Mouse (Mus musculus) hindbrain, embryonic 10.5 days (tissue): ENCODE measurements around the gene Ralgapa2. TPM values are rescaled to one million over a fixed set of nuclear protein-coding genes. Genes with fewer than 3 reads are reported as not detected.

Experiments
- DNase-seq: peaks from one replicate; pipeline ENCODE4 v3.0.0-alpha.2; 2017; ENCODE audit warnings: low spot score
- H3K27ac ChIP-seq: fragments of 300-500 bp; sonication (generic); 2 replicates; pipeline ENCODE4 v1.5.1; 2016; ENCODE audit warnings: mild to moderate bottlenecking, moderate library complexity
- H3K27me3 ChIP-seq: fragments of 300-500 bp; sonication (generic); 2 replicates; pipeline ENCODE4 v1.6.1; 2016; ENCODE audit warnings: mild to moderate bottlenecking; ENCODE audit not compliant: poor library complexity, insufficient read depth, severe bottlenecking
- H3K36me3 ChIP-seq: fragments of 300-500 bp; sonication (generic); 2 replicates; pipeline ENCODE4 v1.6.1; 2016; ENCODE audit warnings: mild to moderate bottlenecking, moderate library complexity
- H3K4me1 ChIP-seq: fragments of 300-500 bp; sonication (generic); replicated peaks from 2 replicates; pipeline ENCODE4 v1.6.1; 2016; ENCODE audit warnings: mild to moderate bottlenecking
- H3K4me3 ChIP-seq: fragments of 300-500 bp; sonication (generic); 2 replicates; pipeline ENCODE4 v1.5.1; 2016; ENCODE audit warnings: mild to moderate bottlenecking, moderate library complexity
- H3K9me3 ChIP-seq: fragments of 300-500 bp; sonication (generic); 2 replicates; pipeline ENCODE4 v1.6.1; 2016; ENCODE audit warnings: mild to moderate bottlenecking, moderate library complexity
- WGBS: fragments of 180-500 bp; shearing (Covaris S2); methylation state at CpG from one replicate; pipeline ENCODE4 v1.1.7; 2016; 5-methylcytosine and 5-hydroxymethylcytosine counted together
- polyA plus RNA-seq: library from polyadenylated mRNA; unstranded; fragments of >200 nt; fragmentation: Nextera tagmentation; extraction: Ambion mirVana; gene quantifications from 2 replicates; pipeline ENCODE4 v1.2.1, GENCODE M21; 2016

The Ralgapa2 gene
- polyA plus RNA-seq, 1 experiment from 2014 or later, result 11.6 TPM

GRCm38 (mm10) chr2:146307060-146307459 is 205.1 kb downstream of the Ralgapa2 start:
- H3K9me3 ChIP-seq, result no peaks in the 10 kb centered on the region
- H3K4me3 ChIP-seq, result no peak overlapping the region
- peak overlapping the region; percentile 64; the same call in 1 of the 2 replicates for H3K27ac ChIP-seq
- H3K36me3 ChIP-seq, result no peaks in the 10 kb centered on the region
- 60% methylated on average over 3 of the region's 3 CpGs for WGBS
- no peaks in the 10 kb centered on the region for H3K27me3 ChIP-seq
- H3K4me1 ChIP-seq, result peaks cover 37% of the 10 kb centered on the region
- no peak for DNase-seq

GRCm38 (mm10) chr2:146302094-146302699 is 209.9 kb downstream of the Ralgapa2 start:
- WGBS, result 15% methylated on average over 9 of the region's 9 CpGs
- Histone ChIP-seq H3K4me1 (peaks cover 56% of the 10 kb centered on the region), H3K27ac (peak overlapping the region; percentile 84)

GRCm38 (mm10) chr2:146300500-146301020 is 211.6 kb downstream of the Ralgapa2 start:
- Histone ChIP-seq H3K27ac (peak overlapping the region; percentile 84), H3K9me3 (no peaks in the 10 kb centered on the region), H3K4me1 (peaks cover 54% of the 10 kb centered on the region), H3K36me3 (no peaks in the 10 kb centered on the region), H3K27me3 (no peaks in the 10 kb centered on the region), H3K4me3 (no peak overlapping the region)
- no peak for DNase-seq
- 30% methylated on average over 1 of the region's 1 CpGs for WGBS

More at GRCm38 (mm10) chr2:146302094-146302699, 209.9 kb downstream of the Ralgapa2 start:
- H3K4me3 ChIP-seq, result peak overlapping the region; percentile 4; the same call in 1 of the 2 replicates
- no peaks in the 10 kb centered on the region for H3K27me3 ChIP-seq
- H3K9me3 ChIP-seq, result no peaks in the 10 kb centered on the region
- DNase-seq, result peak; percentile 73
- no peaks in the 10 kb centered on the region for H3K36me3 ChIP-seq

GRCm38 (mm10) chr2:146299841-146300460 is 212.2 kb downstream of the Ralgapa2 start:
- Histone ChIP-seq H3K27ac (peak overlapping the region; percentile 84), H3K36me3 (no peaks in the 10 kb centered on the region), H3K27me3 (no peaks in the 10 kb centered on the region), H3K4me3 (no peak overlapping the region), H3K4me1 (peaks cover 54% of the 10 kb centered on the region), H3K9me3 (no peaks in the 10 kb centered on the region)
- peak; percentile 43 for DNase-seq
- 31% methylated on average over 3 of the region's 3 CpGs for WGBS

GRCm38 (mm10) chr2:146293538-146293937 is 218.6 kb downstream of the Ralgapa2 start:
- Histone ChIP-seq H3K27ac (peak overlapping the region; percentile 40; the same call in 1 of the 2 replicates), H3K36me3 (no peaks in the 10 kb centered on the region), H3K27me3 (0 out of 2 replicates have a peak, but pooled peaks cover 4% of the 10 kb centered on the region), H3K4me1 (peaks cover 29% of the 10 kb centered on the region), H3K9me3 (no peaks in the 10 kb centered on the region), H3K4me3 (no peak overlapping the region)
- no peak for DNase-seq
- 79% methylated on average over 9 of the region's 9 CpGs for WGBS

GRCm38 (mm10) chr2:146290871-146291637 is 221.1 kb downstream of the Ralgapa2 start:
- peaks cover 29% of the 10 kb centered on the region for H3K4me1 ChIP-seq
- no peaks in the 10 kb centered on the region for H3K36me3 ChIP-seq
- H3K9me3 ChIP-seq, result no peaks in the 10 kb centered on the region
- H3K27ac ChIP-seq, result peak overlapping the region; percentile 84
- DNase-seq, result peak; percentile 82
- 24% methylated on average over 14 of the region's 14 CpGs for WGBS
- no peak overlapping the region for H3K4me3 ChIP-seq
- H3K27me3 ChIP-seq, result 0 out of 2 replicates have a peak, but pooled peaks cover 7% of the 10 kb centered on the region

GRCm38 (mm10) chr2:146290366-146290765 is 221.8 kb downstream of the Ralgapa2 start:
- H3K9me3 ChIP-seq, result no peaks in the 10 kb centered on the region
- H3K27ac ChIP-seq, result peak overlapping the region; percentile 84
- DNase-seq, result no peak
- H3K4me3 ChIP-seq, result no peak overlapping the region
- H3K27me3 ChIP-seq, result 0 out of 2 replicates have a peak, but pooled peaks cover 8% of the 10 kb centered on the region
- H3K36me3 ChIP-seq, result no peaks in the 10 kb centered on the region
- peaks cover 29% of the 10 kb centered on the region for H3K4me1 ChIP-seq
- 79% methylated on average over 6 of the region's 6 CpGs for WGBS

- Histone ChIP-seq H3K36me3 (no peaks in the 10 kb centered on the region), H3K9me3 (no peaks in the 10 kb centered on the region)
Observed at GRCm38 (mm10) chr2:146289394-146289793, 222.8 kb downstream of the Ralgapa2 start.

GRCm38 (mm10) chr2:146288326-146288725 is 223.8 kb downstream of the Ralgapa2 start:
- Histone ChIP-seq H3K27me3 (0 out of 2 replicates have a peak, but pooled peaks cover 8% of the 10 kb centered on the region), H3K4me3 (no peak overlapping the region), H3K27ac (no peak overlapping the region), H3K9me3 (no peaks in the 10 kb centered on the region), H3K36me3 (no peaks in the 10 kb centered on the region), H3K4me1 (peaks cover 29% of the 10 kb centered on the region)
- no peak for DNase-seq
- WGBS, result 90% methylated on average over 1 of the region's 1 CpGs

More at GRCm38 (mm10) chr2:146289394-146289793, 222.8 kb downstream of the Ralgapa2 start:
- H3K4me3 ChIP-seq, result no peak overlapping the region
- H3K27me3 ChIP-seq, result 0 out of 2 replicates have a peak, but pooled peaks cover 8% of the 10 kb centered on the region
- WGBS, result 87% methylated on average over 4 of the region's 4 CpGs
- no peak overlapping the region for H3K27ac ChIP-seq
- no peak for DNase-seq
- peaks cover 29% of the 10 kb centered on the region for H3K4me1 ChIP-seq

GRCm38 (mm10) chr2:146287531-146287930 is 224.6 kb downstream of the Ralgapa2 start:
- Histone ChIP-seq H3K36me3 (no peaks in the 10 kb centered on the region), H3K9me3 (no peaks in the 10 kb centered on the region), H3K4me3 (no peak overlapping the region), H3K27me3 (0 out of 2 replicates have a peak, but pooled peaks cover 8% of the 10 kb centered on the region), H3K27ac (no peak overlapping the region), H3K4me1 (peaks cover 25% of the 10 kb centered on the region)
- no peak for DNase-seq
- WGBS, result 85% methylated on average over 6 of the region's 6 CpGs

GRCm38 (mm10) chr2:146281346-146281745 is 230.8 kb downstream of the Ralgapa2 start:
- H3K36me3 ChIP-seq, result no peaks in the 10 kb centered on the region
- peak overlapping the region; percentile 50; the same call in 1 of the 2 replicates for H3K27ac ChIP-seq
- H3K4me1 ChIP-seq, result peaks cover 39% of the 10 kb centered on the region
- 44% methylated on average over 6 of the region's 6 CpGs for WGBS
- H3K4me3 ChIP-seq, result no peak overlapping the region
- H3K9me3 ChIP-seq, result no peaks in the 10 kb centered on the region
- 0 out of 2 replicates have a peak, but pooled peaks cover 4% of the 10 kb centered on the region for H3K27me3 ChIP-seq
- DNase-seq, result no peak

GRCm38 (mm10) chr2:146280921-146281274 is 231.2 kb downstream of the Ralgapa2 start:
- no peak overlapping the region for H3K4me3 ChIP-seq
- H3K4me1 ChIP-seq, result peaks cover 39% of the 10 kb centered on the region
- no peaks in the 10 kb centered on the region for H3K27me3 ChIP-seq
- no peaks in the 10 kb centered on the region for H3K36me3 ChIP-seq
- H3K27ac ChIP-seq, result 0 out of 2 replicates have a peak overlapping the region, but pooled peaks have one; percentile 50
- DNase-seq, result no peak
- WGBS, result 48% methylated on average over 1 of the region's 1 CpGs
- no peaks in the 10 kb centered on the region for H3K9me3 ChIP-seq
